Mouse (Mus musculus) megakaryocyte progenitor cell, adult 5-6 weeks (primary cell): ENCODE data around the gene Eipr1. TPM values are rescaled to one million over a fixed set of nuclear protein-coding genes. Genes with fewer than 3 reads are reported as not detected.
"Not testable (repeated sequence)": the region's sequence is repeated elsewhere in the genome, so short reads cannot be mapped to it uniquely, and the experiment has no call there.

Experiments
- ATAC-seq: replicated peaks from 2 replicates; pipeline ENCODE4 v1.8.0; 2016; ENCODE audit warnings: mild to moderate bottlenecking, moderate TSS enrichment, inconsistent platforms; ENCODE audit not compliant: poor library complexity
- total RNA-seq, 2 experiments: library from RNA; stranded (forward) in 1 of 2; stranded (reverse) in 1 of 2; fragments of 157-497, 149-512 nt in 1 of 2; fragments of 200-1000 nt in 1 of 2; gene quantifications; 2 replicates each; pipeline versions ENCODE4 v1.2.3 to v1.2.4; 2015 to 2017

Gene Eipr1
- total RNA-seq (2015) (21.6 and 25.1 TPM in 2 replicates), total RNA-seq (2017) (26.6 and 26.9 TPM in 2 replicates)

DNA sequence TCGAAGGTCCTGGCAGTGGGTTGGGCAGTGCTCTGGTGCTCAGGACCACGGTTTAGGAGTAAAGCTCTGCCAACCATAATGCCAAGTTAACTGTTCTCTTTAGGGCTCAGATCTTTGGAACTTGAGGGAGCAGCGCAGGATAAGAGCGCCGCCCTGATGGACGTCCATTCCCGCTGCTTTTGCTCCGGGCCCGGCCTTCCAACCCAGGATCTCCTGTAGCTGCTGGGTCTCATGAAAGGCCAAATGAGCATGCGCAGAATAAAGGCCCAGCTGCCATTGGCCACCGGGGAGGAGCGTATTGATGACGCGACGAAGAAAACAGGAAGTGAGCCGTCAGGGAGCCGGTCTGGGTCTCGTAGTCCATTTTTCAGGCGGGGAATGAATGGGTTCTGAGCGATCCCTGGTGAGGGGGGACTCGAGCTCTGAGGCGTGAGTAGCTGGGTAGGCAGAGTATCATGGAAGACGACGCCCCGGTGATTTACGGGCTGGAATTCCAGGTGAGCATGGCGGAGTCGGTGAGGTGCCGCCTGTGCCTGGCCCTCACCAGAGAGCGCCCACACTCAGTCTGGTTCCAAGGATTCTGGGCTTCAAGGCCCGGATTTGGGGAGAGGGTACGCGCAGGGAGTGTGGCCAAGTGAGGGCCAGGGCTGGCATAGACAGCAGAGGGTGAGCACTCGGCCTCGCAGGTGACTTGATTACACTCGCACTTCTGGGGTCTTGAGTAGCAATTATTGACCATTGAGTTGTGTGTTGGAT is at the start of gene Eipr1:
Gene Eipr1 (plus strand): TSS at position 296 of the 756 bp plus-strand sequence.
- peak; percentile 86 for ATAC-seq

- no peak for ATAC-seq
Measured at GRCm38 (mm10) chr12:28704381-28704780, 47.2 kb upstream of the Eipr1 start.

DNA sequence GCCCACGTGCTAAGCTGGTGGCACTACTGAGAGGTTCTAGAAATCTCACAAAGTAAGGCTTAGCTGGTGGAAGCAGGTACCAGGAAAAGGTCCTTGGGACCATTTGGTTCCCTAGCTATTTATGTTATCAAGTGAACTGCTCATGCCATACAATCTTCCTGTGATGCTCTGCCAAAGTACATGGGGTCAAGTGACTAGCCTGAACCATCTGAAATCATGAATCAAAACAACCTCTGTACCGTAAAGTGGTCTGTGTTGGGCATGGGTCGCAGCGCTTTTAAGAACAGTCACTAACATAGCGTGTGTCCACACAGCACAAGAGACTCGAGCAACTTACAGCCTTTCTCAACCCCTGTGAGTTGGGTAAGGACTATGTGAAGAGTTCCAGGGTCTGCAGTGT is 46.4 kb upstream of the Eipr1 start:
- ATAC-seq, result no peak

DNA sequence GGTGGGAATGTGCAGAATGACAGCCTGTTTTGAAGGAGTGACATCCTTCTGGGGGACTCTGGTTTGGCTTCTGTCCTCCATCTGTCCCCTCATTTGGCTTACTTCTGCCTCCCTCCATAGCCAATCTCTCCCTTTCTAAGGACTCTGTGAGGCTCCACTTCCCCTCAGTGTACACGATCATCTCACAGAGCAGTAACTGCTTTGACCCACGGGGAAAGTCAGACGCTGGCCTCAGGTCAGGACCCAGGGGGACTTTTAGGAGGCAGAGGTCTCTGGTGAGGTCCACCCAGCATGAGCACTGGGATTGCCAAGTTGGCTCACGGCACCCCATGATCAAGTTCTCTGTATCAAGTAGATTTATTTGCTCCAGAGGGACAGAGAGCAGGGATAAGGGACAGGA is 43.4 kb upstream of the Eipr1 start:
- ATAC-seq, result no peak

- ATAC-seq, result no peak
Measured at GRCm38 (mm10) chr12:28710566-28711185, 40.9 kb upstream of the Eipr1 start.

DNA sequence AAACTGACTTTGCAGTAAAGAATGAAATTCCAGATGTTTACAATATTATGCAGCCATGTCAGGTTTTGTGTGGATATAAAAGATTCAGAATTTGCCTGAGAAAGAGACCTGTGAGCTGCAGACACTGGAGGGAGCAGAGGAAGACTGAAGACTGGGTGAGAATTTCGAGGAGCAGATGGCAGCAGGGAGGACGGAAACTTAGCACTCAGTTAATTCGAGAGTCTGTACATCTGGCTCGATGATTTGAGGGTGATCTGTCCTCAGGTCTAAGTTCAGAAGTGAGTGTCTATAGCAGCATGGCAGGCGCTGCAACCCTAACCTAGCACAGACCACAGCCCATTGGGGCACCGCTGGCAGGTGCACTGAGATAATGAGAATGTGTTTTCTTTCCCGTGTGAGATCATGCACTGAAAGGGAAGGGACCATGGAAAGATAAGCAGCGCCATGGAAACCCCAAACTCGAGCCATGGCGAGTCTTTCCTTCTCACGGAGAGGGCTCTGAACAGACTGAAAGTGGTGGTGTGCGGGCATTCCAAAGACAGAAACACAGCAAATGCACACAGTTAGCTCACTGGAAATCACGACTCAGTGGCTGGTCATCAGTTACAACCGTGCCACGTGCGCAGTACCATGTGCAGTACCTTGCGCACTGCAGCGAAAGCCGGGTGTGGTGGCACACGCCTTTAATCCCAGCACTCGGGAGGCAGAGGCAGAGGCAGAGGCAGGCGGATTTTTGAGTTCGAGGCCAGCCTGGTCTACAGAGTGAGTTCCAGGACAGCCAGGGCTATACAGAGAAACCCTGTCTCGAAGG is 36.6 kb upstream of the Eipr1 start:
- peak; percentile 54 for ATAC-seq

- no peak for ATAC-seq
Measured at GRCm38 (mm10) chr12:28717066-28717465, 34.5 kb upstream of the Eipr1 start.

DNA sequence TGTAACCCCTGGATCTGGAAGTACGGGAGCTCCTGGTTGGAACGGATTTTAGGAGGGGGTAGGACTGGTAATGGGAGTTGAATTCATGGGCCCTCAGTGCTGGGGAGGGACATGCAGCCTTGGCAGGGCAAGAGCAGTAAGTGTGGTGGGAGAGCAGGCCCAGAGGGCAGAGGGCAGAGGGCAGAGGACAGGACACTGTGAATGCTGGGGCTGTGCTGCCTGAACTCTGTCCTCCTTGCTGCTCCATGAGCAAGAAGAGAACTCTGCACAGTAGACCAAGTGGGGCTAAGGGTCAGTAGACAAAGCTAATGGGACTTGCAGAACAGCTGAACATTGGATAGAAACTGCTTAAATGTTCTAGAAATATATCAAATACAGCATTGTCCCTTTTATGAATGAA is 33.5 kb upstream of the Eipr1 start:
- ATAC-seq, result no peak

DNA sequence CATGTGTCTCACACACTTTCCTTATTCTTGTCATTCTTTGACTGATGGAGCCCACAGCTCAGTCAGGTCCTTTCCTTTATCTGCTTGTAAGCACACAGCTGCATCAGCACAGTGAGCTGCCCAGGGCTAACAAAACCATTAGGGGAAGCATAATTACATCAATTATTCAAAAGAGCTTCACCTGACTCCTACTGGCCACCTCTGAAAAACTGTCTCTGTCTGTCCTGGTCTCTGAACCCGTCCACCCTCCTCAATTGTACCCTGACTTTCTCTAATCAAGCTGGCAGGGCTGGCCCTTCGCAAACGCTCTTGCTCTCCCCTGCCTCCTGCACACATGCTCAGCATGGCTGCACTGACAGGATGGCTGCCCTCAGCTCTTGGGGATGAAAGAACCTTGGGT is 27.2 kb upstream of the Eipr1 start:
- ATAC-seq, result no peak

DNA sequence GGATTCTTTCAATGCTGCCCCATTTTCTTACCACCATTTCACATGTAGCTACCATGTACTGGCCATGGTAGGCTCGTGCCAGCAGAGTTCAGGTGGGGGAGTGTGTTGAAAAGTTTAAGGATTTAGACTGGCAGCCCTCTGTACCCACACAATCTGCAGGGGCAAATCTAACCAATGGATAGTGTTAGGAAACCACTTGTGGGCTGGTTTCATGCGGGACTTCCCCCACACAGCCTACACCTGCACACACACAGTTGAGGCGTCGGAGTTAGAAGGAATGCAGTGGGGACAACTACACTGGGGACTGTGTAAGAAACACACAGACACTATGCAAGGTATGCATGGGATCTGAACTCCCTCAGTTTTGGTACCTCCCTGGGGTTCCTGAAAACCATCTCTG is 25.4 kb upstream of the Eipr1 start:
- ATAC-seq, result no peak

GRCm38 (mm10) chr12:28727061-28727460 is 24.5 kb upstream of the Eipr1 start:
- ATAC-seq, result 0 out of 2 replicates have a peak, but pooled peaks have one; percentile 34

- peak; percentile 74 for ATAC-seq
Measured at GRCm38 (mm10) chr12:28732631-28733030, 19.0 kb upstream of the Eipr1 start.

GRCm38 (mm10) chr12:28733520-28734245 is 17.9 kb upstream of the Eipr1 start:
- not testable (repeated sequence) for ATAC-seq

GRCm38 (mm10) chr12:28734271-28734670 is 17.3 kb upstream of the Eipr1 start:
- no peak for ATAC-seq

DNA sequence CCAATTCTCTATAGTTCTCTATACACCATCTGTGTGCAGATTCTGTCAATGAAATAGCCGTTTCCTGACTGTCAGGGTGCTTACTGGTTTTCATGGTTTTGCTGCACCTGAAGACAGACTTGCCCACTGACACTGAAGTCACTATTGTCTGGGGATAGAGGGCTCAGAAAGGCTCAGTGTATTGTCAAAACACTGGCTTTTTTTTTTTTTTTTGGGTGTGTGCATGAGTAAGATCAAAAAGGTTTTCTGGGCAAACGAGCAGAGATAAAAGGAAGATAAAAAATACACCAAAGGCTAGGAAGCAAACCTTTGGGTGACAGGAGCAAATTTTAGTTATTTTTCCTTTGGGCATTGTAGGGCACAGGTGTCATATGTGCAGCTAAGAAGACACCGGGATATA is 16.3 kb upstream of the Eipr1 start:
- no peak for ATAC-seq

- ATAC-seq, result peak; percentile 95
Measured at GRCm38 (mm10) chr12:28743328-28743727, 8.3 kb upstream of the Eipr1 start.

GRCm38 (mm10) chr12:28750021-28750633 is 1.5 kb upstream of the Eipr1 start, which contains the start of gene Trappc12:
Trappc12 (minus strand) TSS chr12:28750472.
- peak; percentile 79 for ATAC-seq

DNA sequence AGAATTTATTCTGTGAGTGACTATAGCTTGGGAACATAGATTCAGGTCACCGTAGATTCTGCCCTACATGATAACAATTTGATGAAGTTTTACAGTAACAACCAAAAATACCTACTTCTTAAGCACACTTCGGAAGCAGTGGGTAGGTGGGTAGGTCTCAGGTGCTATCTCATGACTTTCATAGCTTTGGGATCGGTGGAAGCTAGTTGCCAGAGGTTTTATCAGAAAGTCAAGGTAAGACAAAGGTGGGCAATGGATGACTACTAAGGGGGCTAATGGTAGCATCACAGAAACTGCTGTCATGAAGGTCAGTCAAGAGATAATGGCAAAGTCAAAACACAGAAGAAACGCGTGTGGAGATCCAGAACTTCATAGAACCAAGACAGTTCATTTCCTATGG is 727 bp upstream of the Eipr1 start:
- no peak for ATAC-seq

- no peak for ATAC-seq
Measured at GRCm38 (mm10) chr12:28756019-28756418, 4.4 kb downstream of the Eipr1 start.

GRCm38 (mm10) chr12:28769953-28770352 is 18.4 kb downstream of the Eipr1 start:
- ATAC-seq, result no peak
